In genomic region chr8:126816155-126816554, GRCm38 (mm10) we compare ENCODE assay signal across 11 mouse cellular contexts.
"Had no signal": no experiment of that assay in that cellular context is flagged by ENCODE, and none has a peak within 500 bp of the region (broad histone marks: within the 10 kb centered on the region; RNA-seq: fewer than 3 reads in every experiment).

No protein-coding gene starts in this region.

- H3K27ac ChIP-seq: intestine, embryonic 15.5 days; limb, embryonic 13.5 days; midbrain, embryonic 15.5 days; neural tube, embryonic 12.5 days had no signal

- H3K4me3 ChIP-seq: intestine, embryonic 15.5 days; limb, embryonic 13.5 days; midbrain, embryonic 15.5 days; neural tube, embryonic 12.5 days had no signal

- H3K36me3 ChIP-seq: intestine, embryonic 15.5 days; midbrain, embryonic 15.5 days; neural tube, embryonic 12.5 days had no signal

- H3K9me3 ChIP-seq: intestine, embryonic 15.5 days; midbrain, embryonic 15.5 days had no signal

- H3K9ac ChIP-seq: intestine, embryonic 15.5 days; limb, embryonic 13.5 days; midbrain, embryonic 15.5 days; neural tube, embryonic 12.5 days had no signal

- DNase-seq: kidney, adult 18-20 months; kidney, postnatal 14 days; left cerebral cortex, postnatal 4 days; lung, adult 18-20 months; thymus, adult 18-20 months; thymus, postnatal 25 days had no signal

- ATAC-seq: intestine, embryonic 15.5 days; midbrain, embryonic 15.5 days had no signal

- H3K4me2 ChIP-seq: intestine, embryonic 15.5 days; limb, embryonic 13.5 days; midbrain, embryonic 11.5 days; midbrain, embryonic 15.5 days; neural tube, embryonic 12.5 days had no signal

- H3K4me1 ChIP-seq: midbrain, embryonic 15.5 days; neural tube, embryonic 12.5 days had no signal

- H3K27me3 ChIP-seq: intestine, embryonic 15.5 days; limb, embryonic 13.5 days; midbrain, embryonic 15.5 days; neural tube, embryonic 12.5 days had no signal
